Mouse (Mus musculus): ENCODE results near the gene Ugdh. TPM values are rescaled to one million over a fixed set of nuclear protein-coding genes. Genes with fewer than 3 reads are reported as not detected.
A peak's percentile ranks its signal among the peaks of the same experiment; 100 is the strongest.

The Ugdh gene
- polyA plus RNA-seq, 1 experiment from 2014 or later: 55.0 TPM

DNA sequence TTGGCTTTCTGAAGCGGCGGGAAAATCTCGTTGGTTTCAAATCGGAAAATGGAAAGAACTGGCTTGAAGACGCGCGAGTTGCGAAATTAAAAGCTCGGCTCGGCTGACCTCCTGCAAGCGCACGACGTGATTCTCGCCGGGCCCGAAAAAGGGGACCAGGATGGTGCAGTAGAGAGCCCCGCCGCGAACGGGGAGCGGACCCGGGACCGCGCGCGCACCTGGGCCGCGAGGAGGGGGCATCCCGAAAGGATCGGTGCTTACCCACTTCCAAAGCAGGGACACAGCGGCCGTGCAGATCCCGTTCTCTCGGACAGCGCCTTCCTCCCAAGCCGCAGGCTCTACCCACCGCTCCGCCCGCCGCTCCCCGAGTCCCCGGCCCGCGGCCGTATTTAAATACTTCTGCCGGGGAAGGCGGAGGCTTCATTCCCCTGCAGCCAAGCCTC is 365 bp downstream of the Ugdh start:
- Histone ChIP-seq H3K27ac (ENCODE audit: low read length) (peak overlapping the region; percentile 78), H3K9me3 (ENCODE audit: control insufficient read depth, low read length) (no peaks in the 10 kb centered on the region), H3K4me1 (replicated peaks; ENCODE audit: control insufficient read depth, insufficient read depth, low read length) (peaks cover 17% of the 10 kb centered on the region), H3K27me3 (replicated peaks; ENCODE audit: control insufficient read depth, insufficient read depth, low read length) (no peaks in the 10 kb centered on the region), H3K36me3 (ENCODE audit: control insufficient read depth, insufficient read depth) (no peaks in the 10 kb centered on the region), H3K4me3 (replicated peaks; ENCODE audit: low read length) (peak overlapping the region; percentile 82), H3K4me2 (ENCODE audit: low read length) (peak overlapping the region; percentile 60), H3K9ac (replicated peaks; ENCODE audit: low read depth, low read length) (peak overlapping the region; percentile 90)
- no peak for ATAC-seq
- 0% methylated on average over 37 of the region's 47 CpGs for WGBS

- Histone ChIP-seq H3K36me3 (ENCODE audit: control insufficient read depth, insufficient read depth) (no peaks in the 10 kb centered on the region), H3K9me3 (ENCODE audit: control insufficient read depth, low read length) (no peaks in the 10 kb centered on the region), H3K4me2 (ENCODE audit: low read length) (peak overlapping the region; percentile 60), H3K27ac (ENCODE audit: low read length) (peak overlapping the region; percentile 78), H3K9ac (replicated peaks; ENCODE audit: low read depth, low read length) (peak overlapping the region; percentile 90), H3K4me3 (replicated peaks; ENCODE audit: low read length) (peak overlapping the region; percentile 82), H3K27me3 (replicated peaks; ENCODE audit: control insufficient read depth, insufficient read depth, low read length) (no peaks in the 10 kb centered on the region), H3K4me1 (replicated peaks; ENCODE audit: control insufficient read depth, insufficient read depth, low read length) (peaks cover 17% of the 10 kb centered on the region)
- ATAC-seq: 0 out of 2 replicates have a peak, but pooled peaks have one; percentile 6
- 2% methylated on average over 15 of the region's 15 CpGs for WGBS
Measured at GRCm38 (mm10) chr5:65434471-65435362, 1.0 kb downstream of the Ugdh start.

- H3K27me3 ChIP-seq (replicated peaks; ENCODE audit: control insufficient read depth, insufficient read depth, low read length): no peaks in the 10 kb centered on the region
- H3K27ac ChIP-seq (ENCODE audit: low read length): no peak overlapping the region
- H3K4me1 ChIP-seq (replicated peaks; ENCODE audit: control insufficient read depth, insufficient read depth, low read length): peaks cover 10% of the 10 kb centered on the region
- WGBS: 92% methylated on average over 5 of the region's 5 CpGs
- H3K9ac ChIP-seq (replicated peaks; ENCODE audit: low read depth, low read length): no peak overlapping the region
- H3K9me3 ChIP-seq (ENCODE audit: control insufficient read depth, low read length): no peaks in the 10 kb centered on the region
- ATAC-seq: no peak
- peaks cover 5% of the 10 kb centered on the region for H3K36me3 ChIP-seq (ENCODE audit: control insufficient read depth, insufficient read depth)
- H3K4me3 ChIP-seq (replicated peaks; ENCODE audit: low read length): no peak overlapping the region
- H3K4me2 ChIP-seq (ENCODE audit: low read length): no peak overlapping the region
Measured at GRCm38 (mm10) chr5:65429441-65429840, 6.3 kb downstream of the Ugdh start.

GRCm38 (mm10) chr5:65428321-65428720 is 7.4 kb downstream of the Ugdh start:
- ATAC-seq: no peak
- WGBS: 24% methylated on average over 4 of the region's 4 CpGs

DNA sequence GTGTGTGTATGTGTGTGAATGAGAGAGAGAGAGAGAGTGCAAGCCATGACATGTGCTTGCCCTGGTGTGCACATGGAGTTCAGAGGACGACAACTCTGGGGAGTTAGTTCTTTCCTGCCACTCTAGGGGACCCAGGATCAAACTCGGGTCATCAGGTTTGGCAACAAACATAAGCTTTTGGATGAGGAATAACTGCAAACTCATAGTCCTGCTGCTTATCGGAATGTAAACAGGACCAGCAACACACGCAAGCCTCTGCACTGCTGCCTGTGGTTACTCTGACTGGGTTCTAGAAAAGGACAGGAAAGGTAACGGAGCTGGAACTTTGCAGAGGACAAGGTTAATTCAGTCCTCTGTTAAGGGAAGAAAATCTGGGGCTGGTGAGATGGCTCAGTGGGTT is 10.5 kb downstream of the Ugdh start:
- Histone ChIP-seq H3K27ac (ENCODE audit: low read length) (no peak overlapping the region), H3K4me1 (replicated peaks; ENCODE audit: control insufficient read depth, insufficient read depth, low read length) (no peaks in the 10 kb centered on the region), H3K27me3 (replicated peaks; ENCODE audit: control insufficient read depth, insufficient read depth, low read length) (no peaks in the 10 kb centered on the region), H3K36me3 (ENCODE audit: control insufficient read depth, insufficient read depth) (peaks cover 31% of the 10 kb centered on the region), H3K4me2 (ENCODE audit: low read length) (no peak overlapping the region), H3K9me3 (ENCODE audit: control insufficient read depth, low read length) (no peaks in the 10 kb centered on the region), H3K4me3 (replicated peaks; ENCODE audit: low read length) (no peak overlapping the region), H3K9ac (replicated peaks; ENCODE audit: low read depth, low read length) (no peak overlapping the region)
- no peak for ATAC-seq
- WGBS: 91% methylated on average over 5 of the region's 5 CpGs

More at GRCm38 (mm10) chr5:65428321-65428720, 7.4 kb downstream of the Ugdh start:
- H3K9me3 ChIP-seq (ENCODE audit: control insufficient read depth, low read length): no peaks in the 10 kb centered on the region
- no peaks in the 10 kb centered on the region for H3K27me3 ChIP-seq (replicated peaks; ENCODE audit: control insufficient read depth, insufficient read depth, low read length)
- no peak overlapping the region for H3K9ac ChIP-seq (replicated peaks; ENCODE audit: low read depth, low read length)
- 0 out of 2 replicates have a peak, but pooled peaks cover 3% of the 10 kb centered on the region for H3K4me1 ChIP-seq (replicated peaks; ENCODE audit: control insufficient read depth, insufficient read depth, low read length)
- H3K4me3 ChIP-seq (replicated peaks; ENCODE audit: low read length): no peak overlapping the region
- H3K36me3 ChIP-seq (ENCODE audit: control insufficient read depth, insufficient read depth): peaks cover 10% of the 10 kb centered on the region
- H3K27ac ChIP-seq (ENCODE audit: low read length): no peak overlapping the region
- H3K4me2 ChIP-seq (ENCODE audit: low read length): no peak overlapping the region

GRCm38 (mm10) chr5:65424215-65424614 is 11.5 kb downstream of the Ugdh start:
- no peaks in the 10 kb centered on the region for H3K9me3 ChIP-seq (ENCODE audit: control insufficient read depth, low read length)
- no peak overlapping the region for H3K9ac ChIP-seq (replicated peaks; ENCODE audit: low read depth, low read length)
- no peak overlapping the region for H3K4me3 ChIP-seq (replicated peaks; ENCODE audit: low read length)
- 95% methylated on average over 6 of the region's 6 CpGs for WGBS
- H3K4me1 ChIP-seq (replicated peaks; ENCODE audit: control insufficient read depth, insufficient read depth, low read length): no peaks in the 10 kb centered on the region
- no peaks in the 10 kb centered on the region for H3K27me3 ChIP-seq (replicated peaks; ENCODE audit: control insufficient read depth, insufficient read depth, low read length)
- no peak overlapping the region for H3K27ac ChIP-seq (ENCODE audit: low read length)
- H3K36me3 ChIP-seq (ENCODE audit: control insufficient read depth, insufficient read depth): peaks cover 31% of the 10 kb centered on the region
- H3K4me2 ChIP-seq (ENCODE audit: low read length): no peak overlapping the region
- ATAC-seq: no peak

DNA sequence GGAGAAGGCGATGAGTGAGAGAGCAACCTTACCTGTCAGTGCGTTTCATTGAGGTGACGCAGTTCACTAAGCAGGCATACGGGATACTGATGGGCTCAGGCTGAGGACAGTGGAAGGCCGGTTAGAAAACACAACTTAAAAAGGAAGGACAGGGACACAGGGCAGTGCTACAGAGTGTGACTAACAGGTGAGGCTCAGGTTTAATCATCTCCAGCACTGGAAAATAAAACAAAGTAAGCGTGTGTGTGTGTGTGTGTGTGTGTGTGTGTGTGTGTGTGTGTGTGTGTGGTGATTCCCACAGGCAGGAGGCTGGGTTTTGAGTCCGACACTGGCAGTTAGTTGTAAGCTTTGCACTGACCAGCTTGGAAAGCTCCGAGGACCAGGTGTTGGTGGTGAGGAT is 12.9 kb downstream of the Ugdh start:
- H3K27me3 ChIP-seq (replicated peaks; ENCODE audit: control insufficient read depth, insufficient read depth, low read length): no peaks in the 10 kb centered on the region
- no peaks in the 10 kb centered on the region for H3K9me3 ChIP-seq (ENCODE audit: control insufficient read depth, low read length)
- no peak overlapping the region for H3K9ac ChIP-seq (replicated peaks; ENCODE audit: low read depth, low read length)
- no peak overlapping the region for H3K27ac ChIP-seq (ENCODE audit: low read length)
- H3K4me2 ChIP-seq (ENCODE audit: low read length): no peak overlapping the region
- peaks cover 36% of the 10 kb centered on the region for H3K36me3 ChIP-seq (ENCODE audit: control insufficient read depth, insufficient read depth)
- WGBS: 94% methylated on average over 8 of the region's 8 CpGs
- H3K4me1 ChIP-seq (replicated peaks; ENCODE audit: control insufficient read depth, insufficient read depth, low read length): no peaks in the 10 kb centered on the region
- H3K4me3 ChIP-seq (replicated peaks; ENCODE audit: low read length): no peak overlapping the region
- ATAC-seq: no peak

- H3K36me3 ChIP-seq (ENCODE audit: control insufficient read depth, insufficient read depth): peaks cover 36% of the 10 kb centered on the region
Measured at GRCm38 (mm10) chr5:65420822-65421221, 14.9 kb downstream of the Ugdh start.

GRCm38 (mm10) chr5:65419136-65419535 is 16.6 kb downstream of the Ugdh start:
- 58% methylated on average over 10 of the region's 10 CpGs for WGBS
- no peak for ATAC-seq
- no peak overlapping the region for H3K4me2 ChIP-seq (ENCODE audit: low read length)

More at GRCm38 (mm10) chr5:65420822-65421221, 14.9 kb downstream of the Ugdh start:
- H3K4me3 ChIP-seq (replicated peaks; ENCODE audit: low read length): no peak overlapping the region
- H3K4me1 ChIP-seq (replicated peaks; ENCODE audit: control insufficient read depth, insufficient read depth, low read length): no peaks in the 10 kb centered on the region; the same call in 1 of the 2 replicates
- no peaks in the 10 kb centered on the region for H3K27me3 ChIP-seq (replicated peaks; ENCODE audit: control insufficient read depth, insufficient read depth, low read length)
- no peak overlapping the region for H3K27ac ChIP-seq (ENCODE audit: low read length)
- no peak overlapping the region for H3K9ac ChIP-seq (replicated peaks; ENCODE audit: low read depth, low read length)
- no peak for ATAC-seq
- no peaks in the 10 kb centered on the region for H3K9me3 ChIP-seq (ENCODE audit: control insufficient read depth, low read length)
- WGBS: 75% methylated on average over 6 of the region's 6 CpGs
- no peak overlapping the region for H3K4me2 ChIP-seq (ENCODE audit: low read length)

More at GRCm38 (mm10) chr5:65419136-65419535, 16.6 kb downstream of the Ugdh start:
- Histone ChIP-seq H3K27ac (ENCODE audit: low read length) (no peak overlapping the region), H3K4me3 (replicated peaks; ENCODE audit: low read length) (no peak overlapping the region), H3K4me1 (replicated peaks; ENCODE audit: control insufficient read depth, insufficient read depth, low read length) (no peaks in the 10 kb centered on the region; the same call in 1 of the 2 replicates), H3K27me3 (replicated peaks; ENCODE audit: control insufficient read depth, insufficient read depth, low read length) (no peaks in the 10 kb centered on the region), H3K9ac (replicated peaks; ENCODE audit: low read depth, low read length) (no peak overlapping the region), H3K36me3 (ENCODE audit: control insufficient read depth, insufficient read depth) (peaks cover 38% of the 10 kb centered on the region), H3K9me3 (ENCODE audit: control insufficient read depth, low read length) (no peaks in the 10 kb centered on the region)
